Mouse (Mus musculus) stomach, embryonic 14.5 days (tissue): ENCODE results near the gene Hipk2. TPM values are rescaled to one million over a fixed set of nuclear protein-coding genes. Genes with fewer than 3 reads are reported as not detected.

Experiments used
- ATAC-seq: fragments of 200-750 bp; cut with Nextera tagmentation; 2 replicates; pipeline ENCODE4 v1.8.0; 2017; ENCODE audit warnings: low read depth, moderate TSS enrichment; ENCODE audit not compliant: insufficient number of reproducible peaks, insufficient read depth, low FRiP score
- H3K27ac ChIP-seq: fragments of 300-500 bp; sonication (generic); 2 replicates; pipeline ENCODE4 v1.5.1; 2014; ENCODE audit warnings: mild to moderate bottlenecking, low read length, moderate library complexity, mixed read lengths
- H3K27me3 ChIP-seq: fragments of 300-500 bp; sonication (generic); 2 replicates; pipeline ENCODE4 v1.6.1; 2014; ENCODE audit warnings: low read length, control low read depth, mixed read lengths; ENCODE audit not compliant: control insufficient read depth, insufficient read depth
- H3K36me3 ChIP-seq: fragments of 300-500 bp; sonication (generic); 2 replicates; pipeline ENCODE4 v1.6.1; 2014; ENCODE audit warnings: mild to moderate bottlenecking, control low read depth, low read length, moderate library complexity, mixed read lengths; ENCODE audit not compliant: control insufficient read depth, insufficient read depth
- H3K4me1 ChIP-seq: fragments of 300-500 bp; sonication (generic); 2 replicates; pipeline ENCODE4 v1.6.1; 2014; ENCODE audit warnings: low read length, control low read depth, mixed read lengths; ENCODE audit not compliant: control insufficient read depth, insufficient read depth
- H3K4me2 ChIP-seq: fragments of 300-500 bp; sonication (generic); replicated peaks from 2 replicates; pipeline ENCODE4 v1.6.1; 2014; ENCODE audit warnings: low read depth, low read length, control low read depth
- H3K4me3 ChIP-seq: fragments of 300-500 bp; sonication (generic); 2 replicates; pipeline ENCODE4 v1.5.1; 2014; ENCODE audit warnings: low read depth, low read length, control low read depth
- H3K9ac ChIP-seq: fragments of 300-500 bp; sonication (generic); replicated peaks from 2 replicates; pipeline ENCODE4 v1.6.1; 2014; ENCODE audit warnings: low read depth, mild to moderate bottlenecking, control low read depth, low read length, moderate library complexity, mixed read lengths
- H3K9me3 ChIP-seq: fragments of 300-500 bp; sonication (generic); 2 replicates; pipeline ENCODE4 v1.6.1; 2016; ENCODE audit warnings: low read depth, low read length, control low read depth; ENCODE audit not compliant: control insufficient read depth
- WGBS: fragments of 180-500 bp; shearing (Covaris S2); extraction: QIAGEN DNeasy Blood & Tissue Kit; methylation state at CpG from one replicate; pipeline ENCODE4 v1.1.7; 2014; 5-methylcytosine and 5-hydroxymethylcytosine counted together
- polyA plus RNA-seq: library from polyadenylated mRNA; unstranded; fragments of >200 nt; fragmentation: Nextera tagmentation; extraction: Ambion mirVana; gene quantifications from 2 replicates; pipeline ENCODE4 v1.2.1, GENCODE M21; 2014

Hipk2 gene
- polyA plus RNA-seq, 1 experiment from 2014 or later: 34.3 TPM

- no peaks in the 10 kb centered on the region for H3K36me3 ChIP-seq
- no peak overlapping the region for H3K4me3 ChIP-seq
- WGBS: 33% methylated on average over 6 of the region's 6 CpGs
- ATAC-seq: no peak; the same call in 1 of the 2 replicates
- H3K9ac ChIP-seq: no peak overlapping the region
- H3K9me3 ChIP-seq: no peaks in the 10 kb centered on the region
- H3K27ac ChIP-seq: peak overlapping the region; percentile 2; the same call in 1 of the 2 replicates
- H3K27me3 ChIP-seq: no peaks in the 10 kb centered on the region
- H3K4me2 ChIP-seq: no peak overlapping the region
- peaks cover 17% of the 10 kb centered on the region for H3K4me1 ChIP-seq
Measured at GRCm38 (mm10) chr6:38882728-38883171, 6.8 kb upstream of the Hipk2 start.

DNA sequence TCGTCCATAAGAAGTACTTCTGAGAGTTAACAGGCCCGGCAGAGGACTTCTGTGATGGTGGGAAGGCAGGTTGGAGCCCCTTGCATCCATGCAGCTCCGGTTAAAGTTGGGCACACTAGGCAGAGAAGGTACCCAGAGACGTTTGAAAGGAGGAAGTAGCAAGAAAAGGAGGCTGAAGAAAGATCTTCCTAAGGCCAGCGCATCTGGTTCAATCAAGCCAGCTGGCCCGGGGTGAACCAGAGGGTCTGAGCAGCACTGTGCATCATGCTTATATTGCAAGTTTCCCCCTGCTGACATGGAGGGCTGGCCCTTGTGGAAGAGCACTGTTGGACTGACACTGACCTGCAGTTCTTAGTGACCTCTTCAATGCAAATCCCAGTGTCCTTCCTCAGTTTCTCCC lies 6.0 kb upstream of the Hipk2 start:
- no peak overlapping the region for H3K27ac ChIP-seq
- no peak for ATAC-seq

GRCm38 (mm10) chr6:38881468-38881867 lies 5.5 kb upstream of the Hipk2 start:
- Histone ChIP-seq H3K27me3 (no peaks in the 10 kb centered on the region), H3K4me1 (peaks cover 21% of the 10 kb centered on the region), H3K36me3 (no peaks in the 10 kb centered on the region), H3K4me3 (no peak overlapping the region), H3K27ac (no peak overlapping the region), H3K4me2 (no peak overlapping the region), H3K9ac (no peak overlapping the region), H3K9me3 (no peaks in the 10 kb centered on the region)
- WGBS: 73% methylated on average over 2 of the region's 2 CpGs
- ATAC-seq: no peak

More for the DNA sequence above, 6.0 kb upstream of the Hipk2 start:
- Histone ChIP-seq H3K9ac (no peak overlapping the region), H3K4me1 (peaks cover 20% of the 10 kb centered on the region), H3K36me3 (no peaks in the 10 kb centered on the region), H3K4me3 (no peak overlapping the region), H3K9me3 (no peaks in the 10 kb centered on the region), H3K4me2 (no peak overlapping the region), H3K27me3 (no peaks in the 10 kb centered on the region)
- 59% methylated on average over 6 of the region's 6 CpGs for WGBS

DNA sequence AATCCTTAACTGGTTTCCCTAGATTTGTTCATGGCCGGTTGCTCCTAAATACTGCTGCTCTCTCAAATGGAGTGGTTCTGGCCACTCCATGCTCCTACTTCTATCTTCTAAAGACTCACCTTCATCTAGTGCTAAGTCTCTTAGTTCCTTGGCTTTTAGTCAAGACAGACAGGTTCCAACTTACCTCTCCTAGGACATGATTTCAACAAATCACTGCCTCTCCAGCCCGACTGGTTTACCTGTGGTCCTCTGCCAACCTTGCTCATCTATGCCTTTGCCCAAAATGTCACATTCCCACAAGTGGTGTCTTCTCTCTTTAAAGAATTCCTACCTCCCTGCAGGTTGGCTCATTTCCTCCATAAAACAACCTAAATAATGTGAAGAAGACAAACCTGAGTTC lies 1.7 kb upstream of the Hipk2 start:
- Histone ChIP-seq H3K9ac (no peak overlapping the region), H3K9me3 (no peaks in the 10 kb centered on the region), H3K4me3 (no peak overlapping the region), H3K36me3 (no peaks in the 10 kb centered on the region), H3K4me2 (no peak overlapping the region), H3K27ac (no peak overlapping the region), H3K4me1 (peaks cover 21% of the 10 kb centered on the region), H3K27me3 (no peaks in the 10 kb centered on the region)
- ATAC-seq: no peak
- WGBS: 92% methylated on average over 2 of the region's 2 CpGs

DNA sequence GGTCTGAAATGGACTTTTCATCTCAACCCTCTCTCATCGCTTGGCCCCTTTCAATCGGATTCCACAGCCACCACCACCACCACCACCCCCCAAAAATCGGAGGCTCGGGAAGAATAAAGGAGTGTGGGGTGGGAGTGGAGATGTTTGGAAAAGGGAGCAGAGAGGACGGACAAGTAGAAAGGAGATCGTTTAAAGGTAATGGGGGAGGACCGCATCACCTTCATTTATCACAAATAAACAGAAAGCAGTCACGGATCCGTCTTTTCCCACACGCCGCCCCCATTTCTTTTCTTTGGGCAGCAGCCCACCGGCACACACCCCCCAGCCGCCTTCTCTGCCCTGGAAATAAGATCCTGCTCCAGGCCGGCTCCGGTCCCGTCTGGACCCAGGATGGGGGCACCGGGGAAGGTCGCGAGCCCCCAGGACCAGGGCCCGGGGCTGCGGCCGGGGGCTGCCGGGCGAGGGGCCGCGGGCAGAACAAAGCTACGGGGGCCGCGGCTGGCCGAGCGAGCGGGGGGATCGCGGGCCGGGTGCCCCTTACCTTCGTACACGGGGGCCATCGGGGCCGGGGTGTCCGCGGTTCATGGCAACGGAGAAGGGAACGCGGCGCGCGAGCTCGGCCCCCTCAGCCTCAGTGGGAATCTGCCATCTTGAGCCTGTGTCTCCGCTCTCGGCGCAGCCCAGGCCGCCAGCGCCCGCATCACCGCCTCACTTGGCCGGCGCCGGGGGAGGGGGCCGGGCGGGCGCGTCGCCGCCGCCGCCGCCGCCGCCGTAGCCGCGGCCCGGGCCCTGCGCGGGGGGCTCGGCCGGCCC lies 501 bp downstream of the Hipk2 start, which contains the start of gene Tbxas1:
Gene Tbxas1 (plus strand): TSS at position 147 of the 813 bp plus-strand sequence.
- Histone ChIP-seq H3K9ac (peak within 1 kb of the TSS; percentile 88), H3K4me1 (peaks cover 31% of the 10 kb centered on the region), H3K4me2 (peak within 1 kb of the TSS; percentile 78), H3K36me3 (no peaks in the 10 kb centered on the region; the same call in 1 of the 2 replicates), H3K27ac (peak within 1 kb of the TSS; percentile 88), H3K4me3 (peak within 1 kb of the TSS; percentile 67), H3K27me3 (no peaks in the 10 kb centered on the region), H3K9me3 (no peaks in the 10 kb centered on the region)
- 1% methylated on average over 74 of the region's 77 CpGs for WGBS
- ATAC-seq: peak; percentile 47; the same call in 1 of the 2 replicates

GRCm38 (mm10) chr6:38874565-38875257 lies 1.3 kb downstream of the Hipk2 start:
- ATAC-seq: no peak
- WGBS: under 1% methylated on average over 23 of the region's 23 CpGs

GRCm38 (mm10) chr6:38874035-38874434 lies 1.9 kb downstream of the Hipk2 start:
- H3K36me3 ChIP-seq: peaks cover 3% of the 10 kb centered on the region; the same call in 1 of the 2 replicates
- no peak for ATAC-seq
- peak overlapping the region; percentile 71; the same call in 1 of the 2 replicates for H3K27ac ChIP-seq
- peak overlapping the region; percentile 88 for H3K9ac ChIP-seq
- H3K4me3 ChIP-seq: peak overlapping the region; percentile 67
- no peaks in the 10 kb centered on the region for H3K27me3 ChIP-seq
- peaks cover 40% of the 10 kb centered on the region for H3K4me1 ChIP-seq
- H3K4me2 ChIP-seq: peak overlapping the region; percentile 78
- no peaks in the 10 kb centered on the region for H3K9me3 ChIP-seq
- WGBS: 12% methylated on average over 8 of the region's 8 CpGs

More at GRCm38 (mm10) chr6:38874565-38875257, 1.3 kb downstream of the Hipk2 start:
- H3K4me2 ChIP-seq: peak overlapping the region; percentile 78
- peak overlapping the region; percentile 88 for H3K9ac ChIP-seq
- peak overlapping the region; percentile 88 for H3K27ac ChIP-seq
- peaks cover 37% of the 10 kb centered on the region for H3K4me1 ChIP-seq
- H3K4me3 ChIP-seq: peak overlapping the region; percentile 67
- H3K9me3 ChIP-seq: no peaks in the 10 kb centered on the region
- no peaks in the 10 kb centered on the region for H3K27me3 ChIP-seq
- H3K36me3 ChIP-seq: peaks cover 3% of the 10 kb centered on the region; the same call in 1 of the 2 replicates

DNA sequence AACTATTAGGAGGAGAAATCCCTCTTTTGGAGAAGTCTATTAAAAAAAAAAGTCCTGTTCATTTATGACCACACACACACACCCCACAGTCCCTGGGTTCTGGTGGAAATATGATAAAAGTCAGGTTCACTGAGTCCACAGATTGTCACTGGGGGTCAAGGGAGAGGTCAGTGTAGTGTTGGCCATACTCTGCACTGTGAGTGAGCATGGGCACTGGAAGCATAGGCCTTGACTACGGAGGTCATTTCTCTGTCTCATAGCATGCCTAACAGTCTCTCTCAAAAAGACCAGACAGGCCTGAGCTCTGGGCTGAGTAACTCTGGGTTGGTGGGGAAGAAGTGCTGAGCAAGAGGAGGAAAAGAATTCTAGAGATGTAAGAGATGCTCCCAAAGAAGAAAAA lies 2.6 kb downstream of the Hipk2 start:
- peaks cover 40% of the 10 kb centered on the region for H3K4me1 ChIP-seq
- H3K9me3 ChIP-seq: no peaks in the 10 kb centered on the region
- ATAC-seq: no peak
- H3K4me3 ChIP-seq: peak overlapping the region; percentile 67
- H3K27ac ChIP-seq: no peak overlapping the region
- 56% methylated on average over 1 of the region's 1 CpGs for WGBS
- H3K9ac ChIP-seq: no peak overlapping the region
- H3K4me2 ChIP-seq: peak overlapping the region; percentile 78
- H3K36me3 ChIP-seq: peaks cover 3% of the 10 kb centered on the region; the same call in 1 of the 2 replicates
- H3K27me3 ChIP-seq: no peaks in the 10 kb centered on the region
